Mouse (Mus musculus) lung, embryonic 14.5 days (tissue): ENCODE measurements around the gene Arhgap42. TPM values are rescaled to one million over a fixed set of nuclear protein-coding genes. Genes with fewer than 3 reads are reported as not detected.

Experiments used
- ATAC-seq: fragments of 200-750 bp; cut with Nextera tagmentation; 2 replicates; pipeline ENCODE4 v1.8.0; 2017; ENCODE audit warnings: mild to moderate bottlenecking, moderate TSS enrichment, moderate library complexity; ENCODE audit not compliant: insufficient read depth
- DNase-seq: peaks from one replicate; pipeline ENCODE4 v3.0.0-alpha.2; 2015
- H3K27ac ChIP-seq: fragments of 300-500 bp; sonication (generic); 2 replicates; pipeline ENCODE4 v1.5.1; 2014; ENCODE audit warnings: low read depth, mild to moderate bottlenecking, moderate library complexity
- H3K27me3 ChIP-seq: fragments of 300-500 bp; sonication (generic); 2 replicates; pipeline ENCODE4 v1.6.1; 2014; ENCODE audit warnings: low read length, control low read depth; ENCODE audit not compliant: insufficient read depth
- H3K36me3 ChIP-seq: fragments of 300-500 bp; sonication (generic); 2 replicates; pipeline ENCODE4 v1.6.1; 2014; ENCODE audit warnings: control low read depth; ENCODE audit not compliant: insufficient read depth
- H3K4me1 ChIP-seq: fragments of 300-500 bp; sonication (generic); 2 replicates; pipeline ENCODE4 v1.6.1; 2014; ENCODE audit warnings: antibody characterized with exemption, control low read depth; ENCODE audit not compliant: insufficient read depth
- H3K4me2 ChIP-seq: fragments of 300-500 bp; sonication (generic); 2 replicates; pipeline ENCODE4 v1.6.1; 2014; ENCODE audit warnings: mild to moderate bottlenecking
- H3K4me3 ChIP-seq: fragments of 300-500 bp; sonication (generic); 2 replicates; pipeline ENCODE4 v1.5.1; 2014; ENCODE audit warnings: low read depth, low read length
- H3K9ac ChIP-seq: fragments of 300-500 bp; sonication (generic); 2 replicates; pipeline ENCODE4 v1.6.1; 2014
- H3K9me3 ChIP-seq: fragments of 300-500 bp; sonication (generic); 2 replicates; pipeline ENCODE4 v1.6.1; 2016; ENCODE audit warnings: low read depth, low read length, control low read depth
- CTCF ChIP-seq: IDR thresholded peaks from 2 replicates; pipeline ENCODE4 v1.5.1; 2016; ENCODE audit warnings: antibody characterized with exemption, low read depth
- WGBS: fragments of 180-500 bp; shearing (Covaris S2); extraction: QIAGEN DNeasy Blood & Tissue Kit; methylation state at CpG from one replicate; pipeline ENCODE4 v1.1.7; 2014; 5-methylcytosine and 5-hydroxymethylcytosine counted together
- polyA plus RNA-seq: library from polyadenylated mRNA; unstranded; fragments of >200 nt; fragmentation: Nextera tagmentation; extraction: Ambion mirVana; gene quantifications from 2 replicates; pipeline ENCODE4 v1.2.1, GENCODE M21; 2014

Gene Arhgap42
- polyA plus RNA-seq, 1 experiment from 2014 or later = 45.8 TPM

- H3K4me1 ChIP-seq = no peaks in the 10 kb centered on the region
- H3K36me3 ChIP-seq = peaks cover 7% of the 10 kb centered on the region; the same call in 1 of the 2 replicates
- WGBS = 84% methylated on average over 7 of the region's 7 CpGs
- H3K9me3 ChIP-seq = no peaks in the 10 kb centered on the region
- DNase-seq = no peak
- TF ChIP-seq CTCF = no peak
- H3K4me2 ChIP-seq = no peak overlapping the region
- no peak overlapping the region for H3K4me3 ChIP-seq
- H3K9ac ChIP-seq = no peak overlapping the region
- no peak overlapping the region for H3K27ac ChIP-seq
- no peak for ATAC-seq
- H3K27me3 ChIP-seq = no peaks in the 10 kb centered on the region
These were observed 197.9 kb downstream of the Arhgap42 start for GRCm38 (mm10) chr9:9041009-9041408.

- Histone ChIP-seq H3K36me3 (no peaks in the 10 kb centered on the region; the same call in 1 of the 2 replicates), H3K27ac (no peak overlapping the region), H3K4me2 (no peak overlapping the region), H3K27me3 (no peaks in the 10 kb centered on the region), H3K9me3 (no peaks in the 10 kb centered on the region), H3K4me3 (no peak overlapping the region), H3K9ac (no peak overlapping the region), H3K4me1 (no peaks in the 10 kb centered on the region)
- ATAC-seq (no peak; the same call in 1 of the 2 replicates), DNase-seq (peak; percentile 5)
- no peak for TF ChIP-seq CTCF
- WGBS = 49% methylated on average over 3 of the region's 3 CpGs
These were observed 201.8 kb downstream of the Arhgap42 start for GRCm38 (mm10) chr9:9037017-9037671.

- H3K9me3 ChIP-seq = no peaks in the 10 kb centered on the region
- no peak for DNase-seq
- no peak overlapping the region for H3K4me3 ChIP-seq
- no peaks in the 10 kb centered on the region for H3K27me3 ChIP-seq
- no peaks in the 10 kb centered on the region; the same call in 1 of the 2 replicates for H3K36me3 ChIP-seq
- H3K4me2 ChIP-seq = no peak overlapping the region
- no peak for ATAC-seq
- no peak overlapping the region for H3K27ac ChIP-seq
- TF ChIP-seq CTCF = no peak
- no peaks in the 10 kb centered on the region for H3K4me1 ChIP-seq
- no peak overlapping the region for H3K9ac ChIP-seq
- WGBS = 76% methylated on average over 3 of the region's 3 CpGs
These were observed 211.0 kb downstream of the Arhgap42 start for GRCm38 (mm10) chr9:9027904-9028303.

GRCm38 (mm10) chr9:9027445-9027844 lies 211.5 kb downstream of the Arhgap42 start:
- H3K36me3 ChIP-seq = no peaks in the 10 kb centered on the region; the same call in 1 of the 2 replicates
- no peak overlapping the region for H3K4me2 ChIP-seq
- H3K4me1 ChIP-seq = no peaks in the 10 kb centered on the region
- peak; percentile 9 for DNase-seq
- H3K27me3 ChIP-seq = no peaks in the 10 kb centered on the region
- no peak for ATAC-seq
- no peak overlapping the region for H3K4me3 ChIP-seq
- no peak overlapping the region for H3K27ac ChIP-seq
- no peaks in the 10 kb centered on the region for H3K9me3 ChIP-seq
- TF ChIP-seq CTCF = no peak
- WGBS = 26% methylated on average over 5 of the region's 5 CpGs
- no peak overlapping the region for H3K9ac ChIP-seq

GRCm38 (mm10) chr9:9015108-9015507 lies 223.8 kb downstream of the Arhgap42 start:
- H3K9ac ChIP-seq = no peak overlapping the region

GRCm38 (mm10) chr9:9001170-9001569 lies 237.7 kb downstream of the Arhgap42 start:
- TF ChIP-seq CTCF = peak; percentile 30
- DNase-seq (peak; percentile 62), ATAC-seq (no peak)
- Histone ChIP-seq H3K36me3 (peaks cover 18% of the 10 kb centered on the region; the same call in 1 of the 2 replicates), H3K4me3 (no peak overlapping the region), H3K9ac (no peak overlapping the region), H3K27ac (no peak overlapping the region), H3K4me1 (no peaks in the 10 kb centered on the region), H3K9me3 (no peaks in the 10 kb centered on the region; the same call in 1 of the 2 replicates), H3K4me2 (no peak overlapping the region), H3K27me3 (no peaks in the 10 kb centered on the region)

More at GRCm38 (mm10) chr9:9015108-9015507, 223.8 kb downstream of the Arhgap42 start:
- H3K4me2 ChIP-seq = no peak overlapping the region
- no peak overlapping the region for H3K4me3 ChIP-seq
- DNase-seq (no peak), ATAC-seq (no peak)
- TF ChIP-seq CTCF = no peak
- no peak overlapping the region for H3K27ac ChIP-seq
- H3K9me3 ChIP-seq = no peaks in the 10 kb centered on the region
- WGBS = 93% methylated on average over 2 of the region's 2 CpGs
- H3K36me3 ChIP-seq = peaks cover 27% of the 10 kb centered on the region
- no peaks in the 10 kb centered on the region for H3K27me3 ChIP-seq
- no peaks in the 10 kb centered on the region for H3K4me1 ChIP-seq

GRCm38 (mm10) chr9:8996494-8996893 lies 242.4 kb downstream of the Arhgap42 start:
- Histone ChIP-seq H3K4me2 (no peak overlapping the region), H3K27me3 (no peaks in the 10 kb centered on the region), H3K4me1 (no peaks in the 10 kb centered on the region), H3K36me3 (0 out of 2 replicates have a peak, but pooled peaks cover 4% of the 10 kb centered on the region), H3K9me3 (no peaks in the 10 kb centered on the region; the same call in 1 of the 2 replicates), H3K27ac (no peak overlapping the region), H3K9ac (no peak overlapping the region), H3K4me3 (no peak overlapping the region)
- TF ChIP-seq CTCF = no peak
- 73% methylated on average over 2 of the region's 2 CpGs for WGBS
- no peak for ATAC-seq
- DNase-seq = no peak
